Mouse (Mus musculus): ENCODE data around the gene Arid1b. TPM values are rescaled to one million over a fixed set of nuclear protein-coding genes. Genes with fewer than 3 reads are reported as not detected.

Gene Arid1b
- total RNA-seq, 2 experiments from 2014 or later, result 5.0 to 8.1 TPM

- no peak for ATAC-seq (replicated peaks; ENCODE audit: low FRiP score, poor library complexity, severe bottlenecking)
Observed at GRCm38 (mm10) chr17:5132987-5133355, 138.8 kb downstream of the Arid1b start.

GRCm38 (mm10) chr17:5133831-5134230, 139.7 kb downstream of the Arid1b start:
- ATAC-seq (replicated peaks; ENCODE audit: low FRiP score, poor library complexity, severe bottlenecking), result no peak

- no peak for ATAC-seq (replicated peaks; ENCODE audit: low FRiP score, poor library complexity, severe bottlenecking)
Observed at GRCm38 (mm10) chr17:5134271-5134670, 140.1 kb downstream of the Arid1b start.

GRCm38 (mm10) chr17:5137936-5138335, 143.8 kb downstream of the Arid1b start:
- ATAC-seq (replicated peaks; ENCODE audit: low FRiP score, poor library complexity, severe bottlenecking), result no peak

- peak; percentile 56; the same call in 1 of the 2 replicates for ATAC-seq (replicated peaks; ENCODE audit: low FRiP score, poor library complexity, severe bottlenecking)
Observed at GRCm38 (mm10) chr17:5138641-5139205, 144.6 kb downstream of the Arid1b start.

GRCm38 (mm10) chr17:5139553-5139952, 145.4 kb downstream of the Arid1b start:
- no peak for ATAC-seq (replicated peaks; ENCODE audit: low FRiP score, poor library complexity, severe bottlenecking)

- no peak for ATAC-seq (replicated peaks; ENCODE audit: low FRiP score, poor library complexity, severe bottlenecking)
Observed at GRCm38 (mm10) chr17:5143735-5144439, 149.8 kb downstream of the Arid1b start.

GRCm38 (mm10) chr17:5150660-5151063, 156.5 kb downstream of the Arid1b start:
- ATAC-seq (replicated peaks; ENCODE audit: low FRiP score, poor library complexity, severe bottlenecking), result no peak; the same call in 1 of the 2 replicates

GRCm38 (mm10) chr17:5151852-5152251, 157.7 kb downstream of the Arid1b start:
- ATAC-seq (replicated peaks; ENCODE audit: low FRiP score, poor library complexity, severe bottlenecking), result no peak

- ATAC-seq (replicated peaks; ENCODE audit: low FRiP score, poor library complexity, severe bottlenecking), result no peak
Observed at GRCm38 (mm10) chr17:5153461-5153860, 159.3 kb downstream of the Arid1b start.

GRCm38 (mm10) chr17:5154322-5154721, 160.2 kb downstream of the Arid1b start:
- no peak for ATAC-seq (replicated peaks; ENCODE audit: low FRiP score, poor library complexity, severe bottlenecking)

- ATAC-seq (replicated peaks; ENCODE audit: low FRiP score, poor library complexity, severe bottlenecking), result no peak
Observed at GRCm38 (mm10) chr17:5157609-5158008, 163.5 kb downstream of the Arid1b start.

- ATAC-seq (replicated peaks; ENCODE audit: low FRiP score, poor library complexity, severe bottlenecking), result no peak
Observed at GRCm38 (mm10) chr17:5162525-5162924, 168.4 kb downstream of the Arid1b start.

GRCm38 (mm10) chr17:5163251-5163826, 169.2 kb downstream of the Arid1b start:
- no peak for ATAC-seq (replicated peaks; ENCODE audit: low FRiP score, poor library complexity, severe bottlenecking)

GRCm38 (mm10) chr17:5164794-5165193, 170.7 kb downstream of the Arid1b start:
- no peak for ATAC-seq (replicated peaks; ENCODE audit: low FRiP score, poor library complexity, severe bottlenecking)

GRCm38 (mm10) chr17:5165201-5165825, 171.2 kb downstream of the Arid1b start:
- ATAC-seq (replicated peaks; ENCODE audit: low FRiP score, poor library complexity, severe bottlenecking), result no peak

GRCm38 (mm10) chr17:5166175-5166574, 172.0 kb downstream of the Arid1b start:
- ATAC-seq (replicated peaks; ENCODE audit: low FRiP score, poor library complexity, severe bottlenecking), result no peak

GRCm38 (mm10) chr17:5168046-5168445, 173.9 kb downstream of the Arid1b start:
- ATAC-seq (replicated peaks; ENCODE audit: low FRiP score, poor library complexity, severe bottlenecking), result no peak

- ATAC-seq (replicated peaks; ENCODE audit: low FRiP score, poor library complexity, severe bottlenecking), result no peak
Observed at GRCm38 (mm10) chr17:5168640-5169039, 174.5 kb downstream of the Arid1b start.

GRCm38 (mm10) chr17:5170321-5170720, 176.2 kb downstream of the Arid1b start:
- no peak for ATAC-seq (replicated peaks; ENCODE audit: low FRiP score, poor library complexity, severe bottlenecking)

GRCm38 (mm10) chr17:5171467-5171866, 177.3 kb downstream of the Arid1b start:
- ATAC-seq (replicated peaks; ENCODE audit: low FRiP score, poor library complexity, severe bottlenecking), result no peak
